Mouse (Mus musculus) layer of hippocampus, postnatal 10 days (tissue): ENCODE results near the gene 9130213A22Rik. TPM values are rescaled to one million over a fixed set of nuclear protein-coding genes. Genes with fewer than 3 reads are reported as not detected.

Source experiments
- DNase-seq, 2 experiments: peaks; one replicate each; pipeline ENCODE4 v3.0.0; 2021; ENCODE audit warnings: low spot score in 2 of 2
- total RNA-seq, 2 experiments: library from RNA; stranded (reverse); gene quantifications; 2 replicates each; pipeline ENCODE4 v1.2.3; 2021

9130213A22Rik gene
- total RNA-seq, 2 experiments from 2014 or later = 0.59 to 0.89 TPM

GRCm38 (mm10) chr11:69107676-69108075, 14.7 kb downstream of the 9130213A22Rik start:
- no peak for DNase-seq

GRCm38 (mm10) chr11:69106842-69107241, 15.5 kb downstream of the 9130213A22Rik start:
- DNase-seq = no peak

- no peak for DNase-seq
Measured at GRCm38 (mm10) chr11:69106299-69106698, 16.1 kb downstream of the 9130213A22Rik start.

- DNase-seq = peak in 1 of 2 experiments; percentile 6
Measured at GRCm38 (mm10) chr11:69105796-69106195, 16.6 kb downstream of the 9130213A22Rik start.

- DNase-seq = peak in 1 of 2 experiments; percentile 2
Measured at GRCm38 (mm10) chr11:69105227-69105626, 17.2 kb downstream of the 9130213A22Rik start.

GRCm38 (mm10) chr11:69104487-69104886, 17.9 kb downstream of the 9130213A22Rik start:
- peak in 1 of 2 experiments; percentile 3 for DNase-seq

GRCm38 (mm10) chr11:69103531-69104435, 18.6 kb downstream of the 9130213A22Rik start:
- DNase-seq = peak; percentile 3 to 11

- peak in 1 of 2 experiments; percentile 4 for DNase-seq
Measured at GRCm38 (mm10) chr11:69103121-69103520, 19.3 kb downstream of the 9130213A22Rik start.

- DNase-seq = peak; percentile 2 to 13
Measured at GRCm38 (mm10) chr11:69102403-69102725, 20.0 kb downstream of the 9130213A22Rik start.

GRCm38 (mm10) chr11:69101604-69102402, 20.6 kb downstream of the 9130213A22Rik start:
- DNase-seq = peak in 1 of 2 experiments; percentile 9

GRCm38 (mm10) chr11:69100639-69101360, 21.6 kb downstream of the 9130213A22Rik start:
- DNase-seq = peak; percentile 19 to 27

GRCm38 (mm10) chr11:69099915-69100345, 22.5 kb downstream of the 9130213A22Rik start:
- DNase-seq = peak; percentile 89 to 91

- DNase-seq = peak; percentile 78 to 84
Measured at GRCm38 (mm10) chr11:69099177-69099914, 23.0 kb downstream of the 9130213A22Rik start.

GRCm38 (mm10) chr11:69098762-69099091, 23.7 kb downstream of the 9130213A22Rik start:
- DNase-seq = peak; percentile 97

GRCm38 (mm10) chr11:69098039-69098761, 24.2 kb downstream of the 9130213A22Rik start:
- peak in 1 of 2 experiments; percentile 24 for DNase-seq

- DNase-seq = peak; percentile 97 to 98
Measured at GRCm38 (mm10) chr11:69096987-69097900, 25.1 kb downstream of the 9130213A22Rik start.

GRCm38 (mm10) chr11:69096360-69096986, 25.9 kb downstream of the 9130213A22Rik start:
- no peak for DNase-seq

GRCm38 (mm10) chr11:69095511-69096231, 26.7 kb downstream of the 9130213A22Rik start:
- DNase-seq = peak; percentile 35 to 39
